Mouse (Mus musculus) G1E-ER4 (cell line): Measurements from ENCODE around the gene Pdilt. TPM values are rescaled to one million over a fixed set of nuclear protein-coding genes. Genes with fewer than 3 reads are reported as not detected.

ENCODE experiments used
- GATA1 ChIP-seq: IDR thresholded peaks from one replicate; pipeline ENCODE4 v1.8.0; 2012; ENCODE audit warnings: low read length, inconsistent platforms
- polyA plus RNA-seq: library from polyadenylated mRNA; stranded (reverse); fragments of >175 nt; gene quantifications from 2 replicates; pipeline ENCODE4 v1.2.3, GENCODE M21; 2012

The Pdilt gene
- polyA plus RNA-seq, result not detected in 2 replicates

GRCm38 (mm10) chr7:119523389-119523788 is at the start of gene Pdilt:
Gene Pdilt, minus strand, starts transcription at chr7:119523489.
- TF ChIP-seq GATA1, result no peak

GRCm38 (mm10) chr7:119561441-119561840 is 38.2 kb upstream of the Pdilt start:
- TF ChIP-seq GATA1, result no peak

- TF ChIP-seq GATA1, result no peak
Measured at GRCm38 (mm10) chr7:119560452-119560835, 37.2 kb upstream of the Pdilt start.

GRCm38 (mm10) chr7:119559789-119560451 is 36.6 kb upstream of the Pdilt start:
- TF ChIP-seq GATA1, result no peak

- no peak for TF ChIP-seq GATA1
Measured at GRCm38 (mm10) chr7:119554040-119554439, 30.8 kb upstream of the Pdilt start, which contains the start of gene Acsm2. Gene Acsm2, plus strand, starts transcription at chr7:119554340.

- no peak for TF ChIP-seq GATA1
Measured at GRCm38 (mm10) chr7:119550471-119551222, 27.4 kb upstream of the Pdilt start.

- TF ChIP-seq GATA1, result no peak
Measured at GRCm38 (mm10) chr7:119545572-119545971, 22.3 kb upstream of the Pdilt start.

- no peak for TF ChIP-seq GATA1
Measured at GRCm38 (mm10) chr7:119542445-119542844, 19.2 kb upstream of the Pdilt start.

- TF ChIP-seq GATA1, result no peak
Measured at GRCm38 (mm10) chr7:119534389-119534788, 11.1 kb upstream of the Pdilt start.

GRCm38 (mm10) chr7:119532924-119533323 is 9.6 kb upstream of the Pdilt start:
- TF ChIP-seq GATA1, result no peak

GRCm38 (mm10) chr7:119528617-119529016 is 5.3 kb upstream of the Pdilt start:
- TF ChIP-seq GATA1, result no peak

GRCm38 (mm10) chr7:119527548-119527947 is 4.3 kb upstream of the Pdilt start:
- TF ChIP-seq GATA1, result no peak

- no peak for TF ChIP-seq GATA1
Measured at GRCm38 (mm10) chr7:119527135-119527534, 3.8 kb upstream of the Pdilt start.

GRCm38 (mm10) chr7:119526486-119526885 is 3.2 kb upstream of the Pdilt start:
- no peak for TF ChIP-seq GATA1

- no peak for TF ChIP-seq GATA1
Measured at GRCm38 (mm10) chr7:119525881-119526281, 2.6 kb upstream of the Pdilt start.

GRCm38 (mm10) chr7:119522385-119522784 is 904 bp downstream of the Pdilt start:
- no peak for TF ChIP-seq GATA1

- TF ChIP-seq GATA1, result no peak
Measured at GRCm38 (mm10) chr7:119521816-119522215, 1.5 kb downstream of the Pdilt start.
